Mouse (Mus musculus) sigmoid colon, adult 10 weeks (tissue): ENCODE measurements around the gene Cspg4. TPM values are rescaled to one million over a fixed set of nuclear protein-coding genes. Genes with fewer than 3 reads are reported as not detected.

Source experiments
- polyA plus RNA-seq: library from polyadenylated mRNA; stranded (reverse); fragments of 350-450 nt; fragmentation: Illumina TruSeq; extraction: RNeasy Lipid Tissue Mini Kit (QIAGEN cat#74804); gene quantifications from one replicate; pipeline ENCODE4 v1.2.3, GENCODE M21; 2014; ENCODE audit warnings: low read depth, low replicate concordance

Cspg4 gene
- 0.73 TPM for polyA plus RNA-seq

GRCm38 (mm10) chr9:56864832-56865231 lies at the start of gene Cspg4:
Cspg4 (plus strand) TSS chr9:56865033.

GRCm38 (mm10) chr9:56864216-56864729 lies 560 bp upstream of the Cspg4 start, which contains the start of gene Odf3l1:
Odf3l1 (minus strand) TSS chr9:56864679.

DNA sequence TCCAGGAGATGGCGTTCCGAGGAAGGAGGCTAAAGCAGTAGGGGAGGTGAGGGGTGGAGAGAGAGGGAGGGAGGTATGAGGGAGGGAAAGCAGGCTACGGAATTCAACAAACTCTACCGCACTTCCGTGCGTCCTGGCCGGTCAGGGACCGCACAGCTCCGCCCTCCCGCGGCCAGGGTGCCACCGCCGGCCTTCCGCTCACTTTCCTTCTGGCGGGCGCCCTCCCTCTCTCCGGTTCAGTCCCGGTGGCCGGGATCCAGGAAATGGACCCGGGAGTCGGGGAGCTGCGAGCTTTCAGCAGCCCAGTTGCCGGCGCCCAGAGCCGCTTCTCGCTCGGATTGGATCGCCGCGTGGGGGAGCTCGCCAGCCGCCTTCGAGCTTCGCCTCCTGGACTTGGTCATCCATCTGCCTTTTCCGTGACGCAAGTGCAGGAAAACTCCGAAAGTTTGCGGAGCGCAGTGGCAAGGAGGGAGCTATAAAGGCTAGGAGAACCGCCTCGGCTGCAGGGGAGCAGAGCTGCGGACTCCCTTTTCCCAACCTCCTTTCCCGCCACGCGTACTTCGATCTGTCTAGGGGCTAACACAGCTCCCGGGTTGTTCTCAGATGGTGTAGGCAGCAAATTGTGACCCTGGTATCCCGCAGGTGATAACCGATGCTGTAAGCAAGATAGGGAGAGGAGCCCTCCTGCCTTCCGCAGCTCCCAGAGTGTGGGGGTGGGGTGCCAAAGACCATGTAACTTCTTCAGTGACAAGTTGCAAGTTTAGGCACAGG lies 63.4 kb downstream of the Cspg4 start, which contains the start of gene Snx33:
Gene Snx33 (minus strand): TSS at position 331 of the 771 bp plus-strand sequence.

DNA sequence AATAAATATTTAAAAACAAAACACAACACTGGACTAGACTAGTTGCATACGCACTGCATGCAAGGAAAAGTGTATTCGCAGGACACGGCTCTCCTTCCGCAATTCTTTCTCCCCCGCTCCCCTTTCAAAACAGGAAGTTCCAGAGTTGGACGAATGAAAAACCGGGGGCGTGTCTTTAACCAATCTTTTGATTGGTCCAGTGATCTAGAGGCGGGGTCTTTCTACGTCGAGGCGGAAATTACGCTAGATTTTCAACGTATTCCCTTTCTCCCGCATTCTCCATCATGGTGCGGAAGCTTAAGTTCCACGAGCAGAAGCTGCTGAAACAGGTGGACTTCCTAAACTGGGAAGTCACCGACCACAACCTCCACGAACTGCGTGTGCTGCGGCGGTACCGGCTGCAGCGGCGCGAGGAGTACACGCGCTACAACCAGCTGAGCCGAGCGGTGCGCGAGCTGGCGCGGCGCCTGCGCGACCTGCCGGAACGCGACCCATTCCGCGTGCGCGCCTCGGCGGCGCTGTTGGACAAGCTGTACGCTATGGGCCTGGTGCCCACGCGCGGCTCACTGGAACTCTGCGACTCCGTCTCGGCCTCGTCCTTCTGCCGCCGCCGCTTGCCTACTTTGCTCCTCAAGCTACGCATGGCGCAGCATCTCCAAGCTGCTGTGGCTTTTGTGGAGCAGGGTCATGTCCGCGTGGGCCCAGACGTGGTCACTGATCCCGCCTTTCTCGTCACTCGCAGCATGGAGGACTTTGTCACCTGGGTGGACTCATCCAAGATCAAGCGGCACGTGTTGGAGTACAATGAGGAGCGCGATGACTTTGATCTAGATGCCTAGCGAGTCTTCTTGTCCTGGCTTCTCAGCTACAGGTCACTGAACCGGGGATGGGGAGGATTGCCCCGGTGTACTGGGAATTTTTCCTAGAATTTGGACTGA lies 72.7 kb downstream of the Cspg4 start, which contains the start of gene Imp3:
Gene Imp3 (plus strand): TSS at position 253 of the 938 bp plus-strand sequence.

Other genes with a start within 250 kb of the Cspg4 start
- not detected for gene Lingo1, start 68.6 kb upstream of the Cspg4 start, polyA plus RNA-seq
- not detected for gene Odf3l1, start 354 bp upstream of the Cspg4 start, polyA plus RNA-seq
- 2.6 TPM for gene Snx33, start 63.3 kb downstream of the Cspg4 start, polyA plus RNA-seq
- 43.3 TPM for gene Imp3, start 72.4 kb downstream of the Cspg4 start, polyA plus RNA-seq
- 11.5 TPM for gene Snupn, start 85.8 kb downstream of the Cspg4 start, polyA plus RNA-seq
- gene Ptpn9, start 129.9 kb downstream of the Cspg4 start, polyA plus RNA-seq = 46.5 TPM
- 30.1 TPM for gene Sin3a, start 207.0 kb downstream of the Cspg4 start, polyA plus RNA-seq